Mouse (Mus musculus) hindlimb bud, embryonic 11.5 days (tissue): Measurements from ENCODE around the gene 4933412E24Rik.

Experiments used
- DNase-seq: peaks from one replicate; pipeline ENCODE4 v3.0.0-alpha.2; 2012; ENCODE audit warnings: low read depth, low spot score; ENCODE audit errors: extremely low spot score

4933412E24Rik gene

GRCm38 (mm10) chr15:60016513-60016912 is at the start of gene 4933412E24Rik:
Gene 4933412E24Rik (minus strand): TSS chr15:60016613.
- DNase-seq, result no peak

GRCm38 (mm10) chr15:60030728-60031127 is 14.3 kb upstream of the 4933412E24Rik start:
- no peak for DNase-seq

GRCm38 (mm10) chr15:60021256-60021655 is 4.8 kb upstream of the 4933412E24Rik start:
- no peak for DNase-seq

GRCm38 (mm10) chr15:60010199-60010598 is 6.2 kb downstream of the 4933412E24Rik start:
- DNase-seq, result no peak

- no peak for DNase-seq
These were observed 6.8 kb downstream of the 4933412E24Rik start for GRCm38 (mm10) chr15:60009610-60010009.

- no peak for DNase-seq
These were observed 32.6 kb downstream of the 4933412E24Rik start for GRCm38 (mm10) chr15:59983777-59984176.

GRCm38 (mm10) chr15:59975310-59975709 is 41.1 kb downstream of the 4933412E24Rik start:
- DNase-seq, result no peak

- peak; percentile 57 for DNase-seq
These were observed 41.8 kb downstream of the 4933412E24Rik start for GRCm38 (mm10) chr15:59974584-59974983.

- no peak for DNase-seq
These were observed 42.5 kb downstream of the 4933412E24Rik start for GRCm38 (mm10) chr15:59973651-59974519.
